Mouse (Mus musculus) neural tube, embryonic 12.5 days (tissue): Measurements from ENCODE around the gene Tuba8. TPM values are rescaled to one million over a fixed set of nuclear protein-coding genes. Genes with fewer than 3 reads are reported as not detected.

Source experiments
- ATAC-seq: fragments of 200-750 bp; cut with Nextera tagmentation; 2 replicates; pipeline ENCODE4 v1.8.0; 2017; ENCODE audit warnings: low read depth, mild to moderate bottlenecking, moderate TSS enrichment, moderate library complexity; ENCODE audit not compliant: low FRiP score
- H3K27ac ChIP-seq: fragments of 300-500 bp; sonication (generic); 2 replicates; pipeline ENCODE4 v1.5.1; 2016
- H3K27me3 ChIP-seq: fragments of 300-500 bp; sonication (generic); replicated peaks from 2 replicates; pipeline ENCODE4 v1.6.1; 2016; ENCODE audit warnings: mild to moderate bottlenecking
- H3K36me3 ChIP-seq: fragments of 300-500 bp; sonication (generic); 2 replicates; pipeline ENCODE4 v1.6.1; 2016; ENCODE audit warnings: mild to moderate bottlenecking
- H3K4me1 ChIP-seq: fragments of 300-500 bp; sonication (generic); 2 replicates; pipeline ENCODE4 v1.6.1; 2016
- H3K4me2 ChIP-seq: fragments of 300-500 bp; sonication (generic); replicated peaks from 2 replicates; pipeline ENCODE4 v1.6.1; 2016; ENCODE audit warnings: mild to moderate bottlenecking
- H3K4me3 ChIP-seq: fragments of 300-500 bp; sonication (generic); 2 replicates; pipeline ENCODE4 v1.5.1; 2016
- H3K9ac ChIP-seq: fragments of 300-500 bp; sonication (generic); 2 replicates; pipeline ENCODE4 v1.6.1; 2016; ENCODE audit warnings: mild to moderate bottlenecking
- H3K9me3 ChIP-seq: fragments of 300-500 bp; sonication (generic); 2 replicates; pipeline ENCODE4 v1.6.1; 2016; ENCODE audit warnings: mild to moderate bottlenecking
- WGBS: fragments of 180-500 bp; shearing (Covaris S2); methylation state at CpG from one replicate; pipeline ENCODE4 v1.1.7; 2016; 5-methylcytosine and 5-hydroxymethylcytosine counted together
- polyA plus RNA-seq: library from polyadenylated mRNA; unstranded; fragments of >200 nt; fragmentation: Nextera tagmentation; extraction: Ambion mirVana; gene quantifications from 2 replicates; pipeline ENCODE4 v1.2.1, GENCODE M21; 2016

The Tuba8 gene
- polyA plus RNA-seq, 1 experiment from 2014 or later = 0.33 TPM

- H3K9me3 ChIP-seq = no peaks in the 10 kb centered on the region
- peaks cover 16% of the 10 kb centered on the region for H3K4me1 ChIP-seq
- no peak overlapping the region for H3K4me2 ChIP-seq
- no peak overlapping the region for H3K27ac ChIP-seq
- H3K9ac ChIP-seq = no peak overlapping the region
- ATAC-seq = no peak
- H3K27me3 ChIP-seq = no peaks in the 10 kb centered on the region
- no peak overlapping the region for H3K4me3 ChIP-seq
- no peaks in the 10 kb centered on the region for H3K36me3 ChIP-seq
- 73% methylated on average over 7 of the region's 7 CpGs for WGBS
Measured at GRCm38 (mm10) chr6:121179846-121180245, 30.6 kb upstream of the Tuba8 start.

GRCm38 (mm10) chr6:121183414-121184173, 26.9 kb upstream of the Tuba8 start, which contains the start of gene Pex26:
Pex26 (plus strand) TSS chr6:121183667.
- Histone ChIP-seq H3K27ac (0 out of 2 replicates have a peak within 1 kb of the TSS, but pooled peaks have one; percentile 17), H3K4me2 (peak within 1 kb of the TSS; percentile 92), H3K9me3 (no peaks in the 10 kb centered on the region), H3K27me3 (no peaks in the 10 kb centered on the region), H3K9ac (peak within 1 kb of the TSS; percentile 65), H3K4me3 (peak within 1 kb of the TSS; percentile 59), H3K4me1 (peaks cover 18% of the 10 kb centered on the region), H3K36me3 (peaks cover 8% of the 10 kb centered on the region)
- 2% methylated on average over 32 of the region's 32 CpGs for WGBS
- ATAC-seq = peak; percentile 90

GRCm38 (mm10) chr6:121184198-121185140, 26.0 kb upstream of the Tuba8 start:
- WGBS = 4% methylated on average over 35 of the region's 35 CpGs
- Histone ChIP-seq H3K27ac (no peak overlapping the region), H3K4me3 (peak overlapping the region; percentile 59), H3K4me2 (peak overlapping the region; percentile 92), H3K27me3 (no peaks in the 10 kb centered on the region), H3K4me1 (peaks cover 18% of the 10 kb centered on the region), H3K9ac (peak overlapping the region; percentile 65), H3K36me3 (peaks cover 8% of the 10 kb centered on the region), H3K9me3 (no peaks in the 10 kb centered on the region)
- peak; percentile 69 for ATAC-seq

- H3K9me3 ChIP-seq = no peaks in the 10 kb centered on the region
- H3K4me2 ChIP-seq = peak overlapping the region; percentile 92
- H3K27ac ChIP-seq = no peak overlapping the region
- no peak overlapping the region for H3K4me3 ChIP-seq
- H3K9ac ChIP-seq = 0 out of 2 replicates have a peak overlapping the region, but pooled peaks have one; percentile 65
- ATAC-seq = no peak
- H3K27me3 ChIP-seq = no peaks in the 10 kb centered on the region
- peaks cover 18% of the 10 kb centered on the region for H3K4me1 ChIP-seq
- WGBS = 89% methylated on average over 8 of the region's 8 CpGs
- H3K36me3 ChIP-seq = peaks cover 12% of the 10 kb centered on the region
Measured at GRCm38 (mm10) chr6:121185232-121185631, 25.3 kb upstream of the Tuba8 start.

GRCm38 (mm10) chr6:121191261-121192009, 19.1 kb upstream of the Tuba8 start:
- Histone ChIP-seq H3K9ac (no peak overlapping the region), H3K36me3 (peaks cover 34% of the 10 kb centered on the region), H3K4me3 (no peak overlapping the region), H3K27me3 (no peaks in the 10 kb centered on the region), H3K27ac (no peak overlapping the region), H3K9me3 (no peaks in the 10 kb centered on the region), H3K4me1 (no peaks in the 10 kb centered on the region), H3K4me2 (no peak overlapping the region)
- 88% methylated on average over 11 of the region's 11 CpGs for WGBS
- no peak for ATAC-seq

DNA sequence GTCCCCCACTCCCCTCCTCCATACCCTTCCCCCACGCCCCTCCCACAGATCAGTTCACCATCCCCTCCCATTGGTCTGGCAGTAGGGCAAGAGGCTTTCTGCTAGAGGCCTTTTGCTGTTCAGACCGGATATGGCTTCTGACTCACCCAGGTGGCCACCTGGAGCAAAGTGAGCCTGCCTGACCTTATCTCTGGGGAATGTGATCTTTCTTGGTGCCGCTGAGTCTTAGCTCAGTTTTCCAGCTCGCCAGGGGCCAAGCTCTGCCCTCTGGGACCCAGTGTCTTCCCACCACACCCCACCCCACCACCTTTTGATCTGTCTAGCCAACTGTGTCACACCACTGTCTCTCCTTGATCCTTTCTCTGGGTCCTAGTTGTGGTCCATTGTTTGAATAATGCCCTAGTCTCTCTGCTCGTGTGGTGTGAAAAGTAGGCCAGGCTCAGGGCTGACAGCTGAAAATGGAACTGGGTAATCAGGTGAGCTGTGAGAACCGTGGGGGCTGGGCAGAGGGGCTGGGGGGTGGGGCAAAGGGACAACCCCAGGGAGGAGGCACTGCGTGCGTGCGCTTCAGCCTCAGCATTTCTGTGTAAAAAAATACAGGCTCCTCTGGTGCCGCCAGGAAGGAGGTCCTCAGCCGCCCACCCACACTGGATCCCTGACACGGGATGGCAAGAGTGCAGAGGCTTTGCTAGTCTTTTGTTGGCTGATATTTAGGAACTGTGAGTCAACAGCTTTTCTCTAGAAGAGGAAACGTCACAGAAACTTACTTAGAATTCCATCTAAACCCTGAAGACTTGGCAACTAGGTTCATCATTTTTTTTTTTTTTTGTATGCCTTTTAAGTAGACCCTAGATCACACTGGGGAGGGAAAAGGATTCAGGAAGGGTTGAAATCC, 16.2 kb upstream of the Tuba8 start:
- no peaks in the 10 kb centered on the region for H3K4me1 ChIP-seq
- H3K9ac ChIP-seq = no peak overlapping the region
- H3K4me3 ChIP-seq = no peak overlapping the region
- H3K4me2 ChIP-seq = no peak overlapping the region
- no peak overlapping the region for H3K27ac ChIP-seq
- WGBS = 42% methylated on average over 13 of the region's 13 CpGs
- H3K27me3 ChIP-seq = no peaks in the 10 kb centered on the region
- no peaks in the 10 kb centered on the region for H3K9me3 ChIP-seq
- no peak for ATAC-seq
- H3K36me3 ChIP-seq = peaks cover 33% of the 10 kb centered on the region

DNA sequence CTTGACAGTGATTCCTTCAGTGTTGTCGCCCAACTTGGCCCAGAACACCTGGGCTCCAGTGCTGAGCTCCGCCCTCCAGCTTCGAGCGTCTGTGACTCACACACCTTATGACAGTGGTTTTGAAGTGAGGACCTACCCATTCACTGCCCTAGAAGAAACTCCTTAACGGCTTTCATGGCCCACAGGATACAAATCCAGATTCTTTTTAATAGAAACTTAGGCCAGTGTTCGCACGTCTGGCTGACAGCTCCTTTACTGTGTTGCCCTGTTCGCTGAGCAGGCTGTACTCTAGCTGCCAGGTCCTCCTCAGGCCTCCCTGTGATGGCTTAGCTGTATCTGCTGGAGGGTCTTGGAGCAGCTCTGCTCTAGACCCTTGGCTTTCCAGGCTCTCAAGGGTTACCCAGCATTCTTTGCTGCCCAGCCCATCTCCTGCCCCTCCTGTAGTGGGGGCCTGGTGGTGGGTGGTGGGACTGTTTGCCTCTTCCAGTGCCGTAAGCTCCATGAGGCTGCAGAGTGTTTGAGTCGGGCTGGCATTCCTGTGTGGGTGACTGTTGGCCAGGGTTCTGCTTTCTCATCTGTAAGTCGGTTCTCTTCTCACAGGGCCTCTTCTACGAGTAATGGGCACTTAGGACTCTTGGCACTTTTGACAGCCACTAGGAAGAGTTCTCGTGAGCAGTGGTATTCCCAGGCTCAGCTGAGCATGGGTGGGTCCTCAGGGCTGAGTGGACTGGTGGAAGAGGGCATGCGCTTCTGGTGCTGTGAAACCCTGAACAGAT, 15.4 kb upstream of the Tuba8 start:
- no peaks in the 10 kb centered on the region for H3K4me1 ChIP-seq
- no peaks in the 10 kb centered on the region for H3K9me3 ChIP-seq
- no peak for ATAC-seq
- H3K9ac ChIP-seq = no peak overlapping the region
- peaks cover 30% of the 10 kb centered on the region for H3K36me3 ChIP-seq
- H3K27ac ChIP-seq = no peak overlapping the region
- 88% methylated on average over 14 of the region's 14 CpGs for WGBS
- H3K27me3 ChIP-seq = no peaks in the 10 kb centered on the region
- H3K4me2 ChIP-seq = no peak overlapping the region
- H3K4me3 ChIP-seq = no peak overlapping the region

DNA sequence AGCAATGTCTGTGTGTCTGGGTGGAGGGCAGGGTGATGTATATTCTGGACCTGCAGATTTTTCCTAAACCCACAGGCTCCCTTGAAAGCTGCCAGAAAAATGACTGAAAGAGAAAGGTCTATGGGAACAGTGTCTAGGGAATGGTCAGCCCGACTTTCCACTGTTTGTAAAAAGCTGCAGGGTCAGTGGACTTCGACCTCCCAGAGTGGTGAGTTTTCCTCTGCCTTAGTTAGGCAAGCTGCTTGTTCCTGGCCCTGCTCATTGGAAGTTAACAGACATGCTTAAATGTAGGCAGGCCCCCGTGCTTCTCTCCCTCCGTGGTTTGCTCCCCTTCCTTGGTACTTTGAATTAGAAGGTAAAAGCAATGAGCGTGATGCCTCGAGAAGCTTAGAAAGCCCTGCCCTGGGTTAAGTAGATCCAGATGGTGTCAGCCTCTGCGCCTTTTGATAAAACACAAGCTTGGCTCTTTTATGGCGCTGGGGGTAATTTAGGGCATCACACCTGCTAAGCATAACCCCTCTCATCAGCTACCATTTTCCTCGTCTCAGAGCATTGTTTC, 12.6 kb upstream of the Tuba8 start:
- no peak for ATAC-seq
- no peaks in the 10 kb centered on the region for H3K27me3 ChIP-seq
- no peak overlapping the region for H3K9ac ChIP-seq
- H3K4me1 ChIP-seq = no peaks in the 10 kb centered on the region
- H3K4me2 ChIP-seq = no peak overlapping the region
- no peaks in the 10 kb centered on the region for H3K9me3 ChIP-seq
- 36% methylated on average over 9 of the region's 9 CpGs for WGBS
- peaks cover 21% of the 10 kb centered on the region for H3K36me3 ChIP-seq
- H3K4me3 ChIP-seq = no peak overlapping the region
- no peak overlapping the region for H3K27ac ChIP-seq

GRCm38 (mm10) chr6:121200458-121200857, 10.0 kb upstream of the Tuba8 start:
- Histone ChIP-seq H3K27me3 (no peaks in the 10 kb centered on the region), H3K4me3 (no peak overlapping the region), H3K36me3 (peaks cover 7% of the 10 kb centered on the region), H3K9ac (no peak overlapping the region), H3K4me2 (no peak overlapping the region), H3K4me1 (no peaks in the 10 kb centered on the region), H3K27ac (no peak overlapping the region), H3K9me3 (no peaks in the 10 kb centered on the region)
- ATAC-seq = no peak
- WGBS = 90% methylated on average over 3 of the region's 4 CpGs

DNA sequence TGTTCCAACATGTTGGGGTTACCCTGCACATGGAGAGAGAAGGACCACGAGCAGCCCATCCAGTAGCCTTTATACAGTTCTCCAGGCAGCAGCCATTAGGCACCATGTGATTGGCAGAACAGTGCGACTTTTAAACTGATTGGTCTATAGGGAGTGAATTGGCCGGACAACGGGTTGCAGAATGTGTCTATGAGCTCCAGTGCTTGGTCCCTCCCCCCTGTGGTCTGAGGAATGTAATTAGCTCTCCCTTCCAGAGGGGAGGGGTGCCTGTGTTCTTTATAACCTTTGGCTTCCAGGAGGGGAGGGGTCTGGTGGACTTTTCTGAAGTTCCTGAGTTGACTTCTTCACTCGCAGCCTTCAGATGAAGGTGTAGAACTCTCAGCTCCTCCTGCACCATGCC, 8.5 kb upstream of the Tuba8 start:
- Histone ChIP-seq H3K4me3 (no peak overlapping the region), H3K4me1 (no peaks in the 10 kb centered on the region), H3K4me2 (no peak overlapping the region), H3K27ac (no peak overlapping the region), H3K36me3 (peaks cover 3% of the 10 kb centered on the region; the same call in 1 of the 2 replicates), H3K9ac (no peak overlapping the region), H3K9me3 (no peaks in the 10 kb centered on the region), H3K27me3 (no peaks in the 10 kb centered on the region)
- ATAC-seq = no peak
- 55% methylated on average over 5 of the region's 5 CpGs for WGBS
